Mouse (Mus musculus): ENCODE results near the gene Lrfn1.

GRCm38 (mm10) chr7:28419416-28419815 lies 32.4 kb upstream of the Lrfn1 start:
- TF ChIP-seq CTCF (IDR thresholded peaks at IDR 0.05; ENCODE audit: control insufficient read depth, insufficient read depth, insufficient replicate concordance, low read depth, low read length), result no peak
- no peak for TF ChIP-seq POLR2A (IDR thresholded peaks at IDR 0.05; ENCODE audit: control insufficient read depth, low read depth, low read length)

Data from testis, adult 2 months (tissue).